Mouse (Mus musculus): ENCODE results near the gene Tcf7. TPM values are rescaled to one million over a fixed set of nuclear protein-coding genes. Genes with fewer than 3 reads are reported as not detected.
A peak's percentile ranks its signal among the peaks of the same experiment; 100 is the strongest.

Gene Tcf7
- polyA plus RNA-seq, 1 experiment, result 25.3 TPM

- Histone ChIP-seq H3K36me3 (ENCODE audit: control insufficient read depth, insufficient read depth) (peaks cover 74% of the 10 kb centered on the region), H3K4me3 (ENCODE audit: insufficient read depth, poor library complexity, severe bottlenecking) (no peak overlapping the region), H3K79me3 (ENCODE audit: low read depth) (peaks cover 63% of the 10 kb centered on the region), H3K79me2 (ENCODE audit: control insufficient read depth, insufficient read depth) (peaks cover 75% of the 10 kb centered on the region), H3K27me3 (ENCODE audit: control insufficient read depth, insufficient read depth, insufficient read length) (no peaks in the 10 kb centered on the region), H3ac (ENCODE audit: control insufficient read depth, insufficient read length, low read depth) (no peak overlapping the region)
- TF ChIP-seq FOSL1 (IDR thresholded peaks at IDR 0.05; ENCODE audit: insufficient read depth, low read length, poor library complexity, severe bottlenecking), result no peak
- TF ChIP-seq MYOG (IDR thresholded peaks at IDR 0.05; ENCODE audit: control insufficient read depth, extremely low read depth, insufficient read length), result no peak
- TF ChIP-seq CEBPB (IDR thresholded peaks at IDR 0.05; ENCODE audit: low read depth), result no peak
- no peak for TF ChIP-seq MAX (IDR thresholded peaks at IDR 0.05)
- no peak for TF ChIP-seq MYOD1 (IDR thresholded peaks at IDR 0.05; ENCODE audit: control insufficient read depth, insufficient read length, low read depth)
- TF ChIP-seq CTCF (IDR thresholded peaks at IDR 0.05; ENCODE audit: control insufficient read depth, insufficient read depth, insufficient read length), result no peak
- no peak for TF ChIP-seq USF1 (IDR thresholded peaks at IDR 0.05; ENCODE audit: low read depth)
These were observed 41.8 kb downstream of the Tcf7 start for GRCm38 (mm10) chr11:52240898-52241542.

DNA sequence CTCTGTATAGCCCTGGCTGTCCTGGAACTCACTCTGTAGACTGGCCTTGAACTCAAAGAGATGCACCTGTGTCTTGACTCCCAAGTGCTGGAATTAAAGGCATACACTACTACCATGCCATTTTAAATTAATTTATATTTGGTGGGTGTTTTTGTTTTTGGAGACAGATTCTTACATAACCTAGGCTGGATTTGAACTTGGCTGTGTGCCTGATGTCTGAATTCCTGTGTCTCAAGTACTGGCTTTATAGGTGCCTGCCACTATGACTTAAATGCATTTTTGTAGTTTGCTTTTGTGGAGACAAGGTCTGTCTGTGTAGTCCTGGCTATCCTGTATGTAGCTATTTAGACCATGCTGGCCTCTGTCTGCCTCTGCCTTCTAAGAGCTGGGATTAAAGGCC is 48.3 kb downstream of the Tcf7 start:
- no peak overlapping the region for H3ac ChIP-seq (ENCODE audit: control insufficient read depth, insufficient read length, low read depth)
- H3K4me3 ChIP-seq (ENCODE audit: insufficient read depth, poor library complexity, severe bottlenecking), result no peak overlapping the region
- peaks cover 73% of the 10 kb centered on the region for H3K79me3 ChIP-seq (ENCODE audit: low read depth)
- no peak for TF ChIP-seq MYOD1 (IDR thresholded peaks at IDR 0.05; ENCODE audit: control insufficient read depth, insufficient read length, low read depth)
- TF ChIP-seq FOSL1 (IDR thresholded peaks at IDR 0.05; ENCODE audit: insufficient read depth, low read length, poor library complexity, severe bottlenecking), result no peak
- no peak for TF ChIP-seq CTCF (IDR thresholded peaks at IDR 0.05; ENCODE audit: control insufficient read depth, insufficient read depth, insufficient read length)
- TF ChIP-seq MYOG (IDR thresholded peaks at IDR 0.05; ENCODE audit: control insufficient read depth, extremely low read depth, insufficient read length), result no peak
- no peak for TF ChIP-seq CEBPB (IDR thresholded peaks at IDR 0.05; ENCODE audit: low read depth)
- TF ChIP-seq MAX (IDR thresholded peaks at IDR 0.05), result no peak
- H3K36me3 ChIP-seq (ENCODE audit: control insufficient read depth, insufficient read depth), result peaks cover 22% of the 10 kb centered on the region
- peaks cover 78% of the 10 kb centered on the region for H3K79me2 ChIP-seq (ENCODE audit: control insufficient read depth, insufficient read depth)
- no peaks in the 10 kb centered on the region for H3K27me3 ChIP-seq (ENCODE audit: control insufficient read depth, insufficient read depth, insufficient read length)

DNA sequence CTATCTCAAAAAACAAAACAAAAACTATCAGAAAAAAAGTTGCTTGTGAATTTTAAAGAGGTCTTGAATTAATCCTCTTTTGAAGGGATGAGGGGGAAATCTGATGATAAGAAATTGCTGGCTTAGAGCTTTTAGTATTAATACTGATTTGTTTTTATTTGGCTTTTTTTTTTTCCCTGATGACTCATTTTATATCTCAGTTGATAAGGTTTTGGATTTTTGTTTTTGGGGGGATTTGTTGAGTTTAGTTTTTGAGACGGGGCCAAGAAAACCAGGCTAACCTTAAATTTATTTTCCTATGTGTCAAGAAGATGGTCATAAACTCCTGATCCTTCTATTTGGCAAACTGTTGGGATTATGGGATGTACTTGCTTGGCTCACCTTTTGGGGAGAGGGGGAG is 48.9 kb downstream of the Tcf7 start:
- Histone ChIP-seq H3K4me3 (ENCODE audit: insufficient read depth, poor library complexity, severe bottlenecking) (no peak overlapping the region), H3ac (ENCODE audit: control insufficient read depth, insufficient read length, low read depth) (no peak overlapping the region), H3K79me3 (ENCODE audit: low read depth) (peaks cover 68% of the 10 kb centered on the region), H3K36me3 (ENCODE audit: control insufficient read depth, insufficient read depth) (peaks cover 18% of the 10 kb centered on the region), H3K27me3 (ENCODE audit: control insufficient read depth, insufficient read depth, insufficient read length) (no peaks in the 10 kb centered on the region), H3K79me2 (ENCODE audit: control insufficient read depth, insufficient read depth) (peaks cover 72% of the 10 kb centered on the region)
- TF ChIP-seq USF1 (IDR thresholded peaks at IDR 0.05; ENCODE audit: low read depth), result no peak
- no peak for TF ChIP-seq CEBPB (IDR thresholded peaks at IDR 0.05; ENCODE audit: low read depth)
- TF ChIP-seq MAX (IDR thresholded peaks at IDR 0.05), result no peak
- no peak for TF ChIP-seq CTCF (IDR thresholded peaks at IDR 0.05; ENCODE audit: control insufficient read depth, insufficient read depth, insufficient read length)
- TF ChIP-seq FOSL1 (IDR thresholded peaks at IDR 0.05; ENCODE audit: insufficient read depth, low read length, poor library complexity, severe bottlenecking), result no peak
- TF ChIP-seq MYOG (IDR thresholded peaks at IDR 0.05; ENCODE audit: control insufficient read depth, extremely low read depth, insufficient read length), result no peak
- TF ChIP-seq MYOD1 (IDR thresholded peaks at IDR 0.05; ENCODE audit: control insufficient read depth, insufficient read length, low read depth), result no peak

- peaks cover 61% of the 10 kb centered on the region for H3K79me3 ChIP-seq (ENCODE audit: low read depth)
- TF ChIP-seq MAX (IDR thresholded peaks at IDR 0.05) (no peak), MYOD1 (IDR thresholded peaks at IDR 0.05; ENCODE audit: control insufficient read depth, insufficient read length, low read depth) (no peak), FOSL1 (IDR thresholded peaks at IDR 0.05; ENCODE audit: insufficient read depth, low read length, poor library complexity, severe bottlenecking) (no peak), USF1 (IDR thresholded peaks at IDR 0.05; ENCODE audit: low read depth) (no peak), MYOG (IDR thresholded peaks at IDR 0.05; ENCODE audit: control insufficient read depth, extremely low read depth, insufficient read length) (no peak), CEBPB (IDR thresholded peaks at IDR 0.05; ENCODE audit: low read depth) (no peak), CTCF (IDR thresholded peaks at IDR 0.05; ENCODE audit: control insufficient read depth, insufficient read depth, insufficient read length) (no peak)
- H3K4me3 ChIP-seq (ENCODE audit: insufficient read depth, poor library complexity, severe bottlenecking), result peak overlapping the region; percentile 100
- H3K79me2 ChIP-seq (ENCODE audit: control insufficient read depth, insufficient read depth), result peaks cover 64% of the 10 kb centered on the region
- no peak overlapping the region for H3ac ChIP-seq (ENCODE audit: control insufficient read depth, insufficient read length, low read depth)
- H3K36me3 ChIP-seq (ENCODE audit: control insufficient read depth, insufficient read depth), result peaks cover 11% of the 10 kb centered on the region
- no peaks in the 10 kb centered on the region for H3K27me3 ChIP-seq (ENCODE audit: control insufficient read depth, insufficient read depth, insufficient read length)
These were observed 49.7 kb downstream of the Tcf7 start for GRCm38 (mm10) chr11:52233043-52233653.

DNA sequence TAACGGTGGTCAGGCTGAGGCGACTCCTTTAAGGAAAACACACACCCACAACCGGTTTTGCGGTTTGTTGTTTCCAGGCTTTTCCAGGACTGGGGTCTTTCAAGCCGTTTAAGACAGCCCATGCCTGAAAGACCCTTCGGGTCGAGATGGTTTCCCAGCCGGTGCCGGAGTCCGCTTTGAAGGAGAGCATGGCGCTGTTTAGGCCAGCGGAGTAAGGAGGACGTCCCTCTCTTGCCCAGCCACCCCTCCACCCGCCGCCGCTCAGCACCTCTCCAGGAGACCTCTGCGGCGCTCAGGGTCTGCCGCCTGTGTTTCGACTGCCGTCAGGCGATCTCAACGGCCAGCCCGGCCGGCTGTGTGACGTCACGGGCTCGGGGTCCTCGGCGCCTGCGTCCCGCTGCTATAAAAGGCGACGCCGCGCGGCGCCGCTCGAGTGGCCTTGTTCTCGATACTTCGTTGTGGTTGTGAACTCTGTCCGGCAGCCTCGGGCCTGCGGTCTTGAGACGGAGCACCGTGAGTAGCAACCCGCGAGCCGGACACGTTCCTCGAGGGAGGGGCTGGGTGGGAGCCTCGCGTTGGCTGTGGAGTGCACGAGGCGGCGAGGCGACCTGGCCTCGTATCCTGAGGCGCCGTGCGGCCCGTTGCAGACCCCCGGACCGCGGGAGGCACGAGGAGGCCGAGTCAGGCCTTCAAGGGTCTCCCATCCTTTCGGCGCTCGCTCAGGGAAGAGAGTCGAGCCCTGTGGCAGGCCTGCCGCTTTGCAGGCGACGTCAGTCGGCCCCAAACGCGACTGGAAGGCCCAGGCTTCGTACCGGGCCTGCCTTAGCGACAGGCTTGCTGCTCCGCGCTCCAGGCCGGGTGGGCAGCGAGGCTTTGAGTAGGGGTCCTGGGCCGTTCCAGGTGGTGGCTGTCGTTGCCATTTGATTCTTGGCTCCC is 50.9 kb downstream of the Tcf7 start, which contains the start of gene Skp1a:
TSS of gene Skp1a (plus strand) at position 390 of the 936 bp plus-strand sequence.
- Histone ChIP-seq H3K4me3 (ENCODE audit: insufficient read depth, poor library complexity, severe bottlenecking) (peak within 1 kb of the TSS; percentile 100), H3K36me3 (ENCODE audit: control insufficient read depth, insufficient read depth) (no peaks in the 10 kb centered on the region), H3K79me3 (ENCODE audit: low read depth) (peaks cover 49% of the 10 kb centered on the region), H3K79me2 (ENCODE audit: control insufficient read depth, insufficient read depth) (peaks cover 52% of the 10 kb centered on the region), H3K27me3 (ENCODE audit: control insufficient read depth, insufficient read depth, insufficient read length) (no peaks in the 10 kb centered on the region), H3ac (ENCODE audit: control insufficient read depth, insufficient read length, low read depth) (peak within 1 kb of the TSS; percentile 85)
- TF ChIP-seq USF1 (IDR thresholded peaks at IDR 0.05; ENCODE audit: low read depth) (no peak), MAX (IDR thresholded peaks at IDR 0.05) (peak; percentile 100), CTCF (IDR thresholded peaks at IDR 0.05; ENCODE audit: control insufficient read depth, insufficient read depth, insufficient read length) (no peak), MYOG (IDR thresholded peaks at IDR 0.05; ENCODE audit: control insufficient read depth, extremely low read depth, insufficient read length) (no peak)
